Mouse (Mus musculus): ENCODE measurements around the gene Gjb2. TPM values are rescaled to one million over a fixed set of nuclear protein-coding genes. Genes with fewer than 3 reads are reported as not detected.

The Gjb2 gene
- polyA plus RNA-seq, 1 experiment from 2014 or later = 78.1 TPM

DNA sequence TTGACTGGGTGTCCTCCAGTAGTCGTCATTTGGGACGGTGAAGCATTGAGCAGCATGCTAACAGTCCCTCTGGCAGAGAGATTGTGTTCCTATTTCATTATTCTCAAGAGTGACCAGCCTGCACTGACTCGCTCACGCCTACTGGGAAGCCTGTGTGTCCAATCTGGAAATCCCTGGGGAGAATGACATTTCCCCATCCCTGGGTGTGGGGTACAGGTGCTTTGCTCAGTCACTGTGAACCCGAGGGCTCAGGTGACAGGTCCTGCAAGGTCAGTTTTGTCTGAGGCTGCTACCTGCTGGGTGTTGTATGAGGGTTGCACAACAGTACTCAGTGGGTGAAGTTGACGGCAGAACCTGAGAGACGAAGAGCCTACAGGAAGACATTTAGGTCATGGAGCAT is 17.8 kb upstream of the Gjb2 start:
- Histone ChIP-seq H3K4me1 (replicated peaks; ENCODE audit: control insufficient read depth, insufficient read depth) (no peaks in the 10 kb centered on the region), H3K27me3 (ENCODE audit: control insufficient read depth, insufficient read depth, low read length) (no peaks in the 10 kb centered on the region), H3K27ac (replicated peaks) (no peak overlapping the region), H3K4me3 (ENCODE audit: low read depth, low read length) (no peak overlapping the region), H3K4me2 (replicated peaks; ENCODE audit: low read depth) (no peak overlapping the region), H3K9me3 (ENCODE audit: control insufficient read depth, low read length) (no peaks in the 10 kb centered on the region), H3K9ac (ENCODE audit: low read length) (no peak overlapping the region), H3K36me3 (ENCODE audit: control insufficient read depth, insufficient read depth, low read length) (no peaks in the 10 kb centered on the region)
- no peak for TF ChIP-seq EP300 (optimal IDR thresholded peaks at IDR 0.05)
- TF ChIP-seq CTCF (IDR thresholded peaks at IDR 0.05; ENCODE audit: low read depth) = no peak
- DNase-seq (ENCODE audit: low spot score) (no peak), ATAC-seq (ENCODE audit: low FRiP score, low TSS enrichment) (no peak)
- 77% methylated on average over 7 of the region's 7 CpGs for WGBS

DNA sequence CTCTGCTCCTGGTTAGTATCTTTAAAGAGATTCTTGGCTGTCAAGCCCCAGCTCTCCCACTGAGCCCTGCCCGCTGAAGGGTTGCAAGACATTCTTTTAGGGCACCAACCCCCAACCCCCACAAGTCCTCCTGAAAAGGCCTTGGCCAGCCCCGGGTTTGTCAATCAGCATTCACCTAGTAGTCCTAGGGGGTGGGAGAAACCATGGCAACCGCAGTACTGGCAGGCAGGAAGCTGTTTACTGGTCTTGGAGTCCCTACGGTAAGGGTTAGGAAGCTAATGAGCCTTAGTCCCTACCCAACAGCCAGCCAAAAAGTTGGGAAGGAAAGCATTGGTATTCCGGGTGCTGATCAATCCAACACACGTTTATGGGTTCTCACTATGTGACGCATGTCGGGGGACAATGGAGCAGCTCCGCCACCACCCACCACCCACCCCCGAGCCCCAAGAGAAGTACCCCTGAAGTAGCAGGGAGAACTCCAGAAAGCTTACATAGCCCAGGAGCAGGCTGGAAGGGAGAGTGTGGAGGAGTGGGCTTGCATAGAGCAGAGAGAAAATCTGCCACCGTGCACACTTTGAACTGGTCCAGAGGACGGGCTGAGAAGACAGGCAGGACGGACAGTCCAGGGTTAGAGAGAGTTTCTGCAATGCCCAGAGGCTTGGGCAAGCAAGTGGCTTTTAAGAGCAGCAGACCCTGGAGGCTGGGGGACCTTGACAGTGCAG is 11.5 kb upstream of the Gjb2 start, which contains the start of gene Gm4491:
Gm4491 (minus strand) TSS at position 61 of the 722 bp plus-strand sequence.
- Histone ChIP-seq H3K27me3 (ENCODE audit: control insufficient read depth, insufficient read depth, low read length) (no peaks in the 10 kb centered on the region), H3K36me3 (ENCODE audit: control insufficient read depth, insufficient read depth, low read length) (no peaks in the 10 kb centered on the region), H3K4me1 (replicated peaks; ENCODE audit: control insufficient read depth, insufficient read depth) (no peaks in the 10 kb centered on the region), H3K9ac (ENCODE audit: low read length) (no peak within 1 kb of the TSS), H3K4me3 (ENCODE audit: low read depth, low read length) (no peak within 1 kb of the TSS), H3K27ac (replicated peaks) (no peak within 1 kb of the TSS), H3K9me3 (ENCODE audit: control insufficient read depth, low read length) (no peaks in the 10 kb centered on the region), H3K4me2 (replicated peaks; ENCODE audit: low read depth) (no peak within 1 kb of the TSS)
- DNase-seq (ENCODE audit: low spot score) (no peak), ATAC-seq (ENCODE audit: low FRiP score, low TSS enrichment) (no peak)
- WGBS = 38% methylated on average over 13 of the region's 13 CpGs
- TF ChIP-seq CTCF (IDR thresholded peaks at IDR 0.05; ENCODE audit: low read depth) (no peak), EP300 (optimal IDR thresholded peaks at IDR 0.05) (no peak)

DNA sequence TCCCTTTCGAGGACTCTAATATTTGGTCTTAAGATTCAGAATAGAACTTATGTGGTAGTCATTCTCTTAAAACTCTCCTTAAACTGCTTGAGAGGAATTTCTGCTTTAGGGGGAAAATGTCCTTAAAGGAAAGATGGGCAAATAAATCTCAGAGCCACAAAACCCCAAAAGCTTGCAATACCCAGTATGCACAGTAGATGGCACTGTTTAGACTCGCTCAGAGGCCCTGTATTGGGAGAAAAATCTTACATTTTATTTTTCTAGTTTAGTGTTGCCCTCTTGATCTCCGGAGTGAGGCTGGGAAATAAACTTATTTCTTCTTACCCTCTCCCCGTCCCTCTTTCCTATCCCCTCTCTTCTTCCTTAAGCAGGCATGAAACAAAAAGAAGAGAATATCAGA is 4.7 kb upstream of the Gjb2 start:
- no peak overlapping the region for H3K9ac ChIP-seq (ENCODE audit: low read length)
- H3K4me3 ChIP-seq (ENCODE audit: low read depth, low read length) = no peak overlapping the region
- no peaks in the 10 kb centered on the region for H3K36me3 ChIP-seq (ENCODE audit: control insufficient read depth, insufficient read depth, low read length)
- ATAC-seq (ENCODE audit: low FRiP score, low TSS enrichment) (no peak), DNase-seq (ENCODE audit: low spot score) (peak; percentile 46)
- H3K4me1 ChIP-seq (replicated peaks; ENCODE audit: control insufficient read depth, insufficient read depth) = no peaks in the 10 kb centered on the region
- 10% methylated on average over 4 of the region's 4 CpGs for WGBS
- H3K9me3 ChIP-seq (ENCODE audit: control insufficient read depth, low read length) = no peaks in the 10 kb centered on the region
- H3K27ac ChIP-seq (replicated peaks) = no peak overlapping the region
- peaks cover 3% of the 10 kb centered on the region; the same call in 1 of the 2 replicates for H3K27me3 ChIP-seq (ENCODE audit: control insufficient read depth, insufficient read depth, low read length)
- H3K4me2 ChIP-seq (replicated peaks; ENCODE audit: low read depth) = no peak overlapping the region
- TF ChIP-seq EP300 (optimal IDR thresholded peaks at IDR 0.05) (no peak), CTCF (IDR thresholded peaks at IDR 0.05; ENCODE audit: low read depth) (peak; percentile 89)

DNA sequence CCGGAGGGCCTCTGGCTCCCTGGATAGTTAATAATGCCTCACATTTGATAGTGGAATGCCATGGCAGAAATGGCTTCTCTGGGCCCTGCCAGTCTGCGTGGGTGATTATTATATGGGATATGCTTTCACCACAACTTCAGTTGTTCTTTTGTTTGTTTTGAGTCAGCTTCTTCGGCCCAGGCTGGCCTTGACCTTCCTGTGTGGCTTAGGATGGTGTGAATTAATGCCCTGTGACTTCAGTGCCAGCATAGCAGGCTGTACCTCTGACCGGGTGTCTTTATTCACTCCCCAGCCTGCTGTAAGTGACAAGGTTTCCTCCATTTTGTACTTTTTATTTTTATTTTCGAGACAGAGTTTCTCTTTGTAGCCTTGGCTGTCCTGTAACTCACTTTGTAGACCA is 3.4 kb upstream of the Gjb2 start:
- H3K36me3 ChIP-seq (ENCODE audit: control insufficient read depth, insufficient read depth, low read length) = no peaks in the 10 kb centered on the region
- TF ChIP-seq EP300 (optimal IDR thresholded peaks at IDR 0.05) = no peak
- TF ChIP-seq CTCF (IDR thresholded peaks at IDR 0.05; ENCODE audit: low read depth) = no peak
- ATAC-seq (ENCODE audit: low FRiP score, low TSS enrichment) (no peak), DNase-seq (ENCODE audit: low spot score) (no peak)
- WGBS = 58% methylated on average over 5 of the region's 5 CpGs
- no peak overlapping the region for H3K4me2 ChIP-seq (replicated peaks; ENCODE audit: low read depth)
- H3K4me1 ChIP-seq (replicated peaks; ENCODE audit: control insufficient read depth, insufficient read depth) = no peaks in the 10 kb centered on the region
- no peak overlapping the region for H3K9ac ChIP-seq (ENCODE audit: low read length)
- no peak overlapping the region for H3K27ac ChIP-seq (replicated peaks)
- peaks cover 3% of the 10 kb centered on the region; the same call in 1 of the 2 replicates for H3K27me3 ChIP-seq (ENCODE audit: control insufficient read depth, insufficient read depth, low read length)
- H3K9me3 ChIP-seq (ENCODE audit: control insufficient read depth, low read length) = no peaks in the 10 kb centered on the region
- no peak overlapping the region for H3K4me3 ChIP-seq (ENCODE audit: low read depth, low read length)

- H3K4me1 ChIP-seq (replicated peaks; ENCODE audit: control insufficient read depth, insufficient read depth) = no peaks in the 10 kb centered on the region
- TF ChIP-seq EP300 (optimal IDR thresholded peaks at IDR 0.05) (no peak), CTCF (IDR thresholded peaks at IDR 0.05; ENCODE audit: low read depth) (no peak)
- H3K27me3 ChIP-seq (ENCODE audit: control insufficient read depth, insufficient read depth, low read length) = peaks cover 3% of the 10 kb centered on the region; the same call in 1 of the 2 replicates
- no peak overlapping the region for H3K27ac ChIP-seq (replicated peaks)
- DNase-seq (ENCODE audit: low spot score) (no peak), ATAC-seq (ENCODE audit: low FRiP score, low TSS enrichment) (no peak)
- 57% methylated on average over 8 of the region's 8 CpGs for WGBS
- H3K9ac ChIP-seq (ENCODE audit: low read length) = no peak overlapping the region
- no peak overlapping the region for H3K4me3 ChIP-seq (ENCODE audit: low read depth, low read length)
- H3K4me2 ChIP-seq (replicated peaks; ENCODE audit: low read depth) = no peak overlapping the region
- H3K9me3 ChIP-seq (ENCODE audit: control insufficient read depth, low read length) = no peaks in the 10 kb centered on the region
- no peaks in the 10 kb centered on the region for H3K36me3 ChIP-seq (ENCODE audit: control insufficient read depth, insufficient read depth, low read length)
These were observed 2.6 kb upstream of the Gjb2 start for GRCm38 (mm10) chr14:57107091-57107490.

DNA sequence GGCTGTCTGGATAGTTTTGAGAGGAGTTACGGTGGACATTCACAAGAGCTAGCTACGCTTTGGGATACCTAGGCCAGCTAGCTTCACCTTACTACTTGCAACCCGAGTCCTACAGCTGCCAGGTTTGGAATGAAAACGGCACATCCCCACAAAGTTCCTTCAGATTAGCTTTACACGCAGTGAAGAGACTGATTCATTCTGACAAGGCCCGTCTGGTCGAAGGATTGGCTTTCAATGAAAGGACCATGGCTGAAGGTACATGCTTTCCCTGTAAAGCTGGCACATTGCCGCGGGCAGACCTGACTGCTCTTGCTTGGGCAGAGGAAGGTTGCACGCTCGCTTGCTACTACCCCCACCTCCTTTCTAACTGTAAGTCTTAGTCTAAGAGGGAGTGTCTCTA is 1.2 kb upstream of the Gjb2 start:
- H3K4me2 ChIP-seq (replicated peaks; ENCODE audit: low read depth) = no peak overlapping the region
- 0 out of 2 replicates have a peak overlapping the region, but pooled peaks have one; percentile 9 for H3K27ac ChIP-seq (replicated peaks)
- ATAC-seq (ENCODE audit: low FRiP score, low TSS enrichment) (no peak), DNase-seq (ENCODE audit: low spot score) (no peak)
- H3K4me3 ChIP-seq (ENCODE audit: low read depth, low read length) = no peak overlapping the region
- no peak overlapping the region for H3K9ac ChIP-seq (ENCODE audit: low read length)
- no peak for TF ChIP-seq CTCF (IDR thresholded peaks at IDR 0.05; ENCODE audit: low read depth)
- no peak for TF ChIP-seq EP300 (optimal IDR thresholded peaks at IDR 0.05)
- H3K9me3 ChIP-seq (ENCODE audit: control insufficient read depth, low read length) = no peaks in the 10 kb centered on the region
- WGBS = 41% methylated on average over 11 of the region's 11 CpGs
- H3K4me1 ChIP-seq (replicated peaks; ENCODE audit: control insufficient read depth, insufficient read depth) = no peaks in the 10 kb centered on the region
- H3K27me3 ChIP-seq (ENCODE audit: control insufficient read depth, insufficient read depth, low read length) = peaks cover 3% of the 10 kb centered on the region; the same call in 1 of the 2 replicates
- no peaks in the 10 kb centered on the region for H3K36me3 ChIP-seq (ENCODE audit: control insufficient read depth, insufficient read depth, low read length)

Data from stomach, postnatal 0 days (tissue).